Mouse (Mus musculus): ENCODE results near the gene Mrps10. TPM values are rescaled to one million over a fixed set of nuclear protein-coding genes. Genes with fewer than 3 reads are reported as not detected.

Gene Mrps10
- 10.1 and 11.9 TPM in 2 replicates for polyA plus RNA-seq (2012; ENCODE audit: low replicate concordance)

GRCm38 (mm10) chr17:47368401-47369086 is at the start of gene Mrps10:
Gene Mrps10, plus strand, starts transcription at chr17:47368887.

GRCm38 (mm10) chr17:47385145-47385544 is 16.5 kb downstream of the Mrps10 start, which contains the start of gene Guca1b:
Gene Guca1b, plus strand, starts transcription at chr17:47385393.

GRCm38 (mm10) chr17:47400451-47400850 is 31.8 kb downstream of the Mrps10 start, which contains the start of gene Guca1a:
Gene Guca1a, minus strand, starts transcription at chr17:47400584.

Other genes starting within 250 kb of the Mrps10 start
- gene Guca1b, start 16.5 kb downstream of the Mrps10 start, polyA plus RNA-seq (2012; ENCODE audit: low replicate concordance): not detected in 2 replicates
- gene Guca1a, start 31.7 kb downstream of the Mrps10 start, polyA plus RNA-seq (2012; ENCODE audit: low replicate concordance): 3.8 and 7.4 TPM in 2 replicates
- 0.19 and 0.46 TPM in 2 replicates for gene AI661453, start 67.7 kb downstream of the Mrps10 start, polyA plus RNA-seq (2012; ENCODE audit: low replicate concordance)
- 0.11 TPM in 1 of 2 replicates, not detected in the other for gene 1700001C19Rik, start 68.5 kb downstream of the Mrps10 start, polyA plus RNA-seq (2012; ENCODE audit: low replicate concordance)
- gene Taf8, start 133.4 kb downstream of the Mrps10 start, polyA plus RNA-seq (2012; ENCODE audit: low replicate concordance): 26.4 and 30.9 TPM in 2 replicates
- gene Ccnd3, start 136.2 kb downstream of the Mrps10 start, polyA plus RNA-seq (2012; ENCODE audit: low replicate concordance): 251 and 354 TPM in 2 replicates
- gene Bysl, start 242.6 kb downstream of the Mrps10 start, polyA plus RNA-seq (2012; ENCODE audit: low replicate concordance): 13.5 and 15.7 TPM in 2 replicates
- gene Med20, start 242.7 kb downstream of the Mrps10 start, polyA plus RNA-seq (2012; ENCODE audit: low replicate concordance): 0.89 and 6.7 TPM in 2 replicates
- 0.72 and 2.5 TPM in 2 replicates for gene Gm20517, start 242.7 kb downstream of the Mrps10 start, polyA plus RNA-seq (2012; ENCODE audit: low replicate concordance)